Mouse (Mus musculus) stomach, embryonic 15.5 days (tissue): ENCODE results near the gene Smarcd1. TPM values are rescaled to one million over a fixed set of nuclear protein-coding genes. Genes with fewer than 3 reads are reported as not detected.

Source experiments
- polyA plus RNA-seq: library from polyadenylated mRNA; unstranded; fragments of >200 nt; fragmentation: Nextera tagmentation; extraction: Ambion mirVana; gene quantifications from 2 replicates; pipeline ENCODE4 v1.2.1, GENCODE M21; 2015

Gene Smarcd1
- polyA plus RNA-seq, 1 experiment from 2014 or later, result 24.1 TPM

Other genes with a start within 250 kb of the Smarcd1 start
- 4.8 and 6.8 TPM in 2 replicates for gene Nckap5l, start 244.4 kb upstream of the Smarcd1 start, polyA plus RNA-seq
- gene Bcdin3d, start 227.4 kb upstream of the Smarcd1 start, polyA plus RNA-seq, result 14.8 and 14.9 TPM in 2 replicates
- gene Faim2, start 174.0 kb upstream of the Smarcd1 start, polyA plus RNA-seq, result 0.61 and 0.92 TPM in 2 replicates
- gene Aqp2, start 123.1 kb upstream of the Smarcd1 start, polyA plus RNA-seq, result not detected in 2 replicates
- 0.30 and 0.43 TPM in 2 replicates for gene Aqp5, start 111.3 kb upstream of the Smarcd1 start, polyA plus RNA-seq
- gene Aqp6, start 100.7 kb upstream of the Smarcd1 start, polyA plus RNA-seq, result not detected in 2 replicates
- gene Racgap1, start 50.5 kb upstream of the Smarcd1 start, polyA plus RNA-seq, result 115 and 124 TPM in 2 replicates
- 1.6 and 2.3 TPM in 2 replicates for gene Asic1, start 31.8 kb upstream of the Smarcd1 start, polyA plus RNA-seq
- not detected in 2 replicates for gene Gm17349, start 3.4 kb downstream of the Smarcd1 start, polyA plus RNA-seq
- 4.8 and 5.3 TPM in 2 replicates for gene Gpd1, start 15.4 kb downstream of the Smarcd1 start, polyA plus RNA-seq
- 156 and 220 TPM in 2 replicates for gene Cox14, start 23.5 kb downstream of the Smarcd1 start, polyA plus RNA-seq
- gene Cers5, start 70.8 kb downstream of the Smarcd1 start, polyA plus RNA-seq, result 56.1 and 57.3 TPM in 2 replicates
- gene Lima1, start 173.3 kb downstream of the Smarcd1 start, polyA plus RNA-seq, result 71.2 and 78.3 TPM in 2 replicates